Mouse (Mus musculus): ENCODE data around the gene Gm17949.

The Gm17949 gene

DNA sequence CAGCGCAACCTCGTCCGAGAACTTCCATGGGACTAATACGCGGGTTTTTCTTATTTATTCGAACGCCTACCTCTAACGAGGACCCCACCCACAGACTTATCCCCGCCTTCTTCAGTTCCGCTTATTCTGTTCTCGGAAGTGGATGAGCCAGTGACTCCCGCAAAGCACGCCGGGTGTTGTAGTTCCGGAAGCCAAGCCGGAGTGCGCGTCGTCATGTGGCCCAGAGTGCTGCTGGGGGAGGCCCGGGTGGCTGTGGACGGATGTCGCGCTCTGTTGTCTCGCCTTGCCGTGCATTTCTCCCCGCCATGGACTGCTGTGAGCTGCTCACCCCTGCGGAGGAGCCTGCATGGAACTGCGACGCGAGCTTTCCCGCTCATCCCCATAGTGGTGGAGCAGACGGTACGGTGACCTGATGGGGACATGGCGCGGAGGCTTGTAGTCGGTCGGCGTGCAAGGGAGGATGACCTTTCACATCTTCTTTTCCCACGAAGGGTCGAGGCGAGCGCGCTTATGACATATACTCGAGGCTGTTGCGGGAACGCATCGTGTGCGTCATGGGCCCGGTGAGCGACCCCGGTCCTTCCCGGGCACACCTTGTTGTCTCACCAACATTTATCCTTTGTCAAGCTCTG is 21.0 kb upstream of the Gm17949 start, which contains the start of gene Clpp:
TSS of gene Clpp (plus strand) at position 191 of the 632 bp plus-strand sequence.
- peak; percentile 97 for DNase-seq (ENCODE audit: low spot score)

GRCm38 (mm10) chr17:56990966-56991365 is 20.3 kb upstream of the Gm17949 start:
- DNase-seq (ENCODE audit: low spot score), result no peak

DNA sequence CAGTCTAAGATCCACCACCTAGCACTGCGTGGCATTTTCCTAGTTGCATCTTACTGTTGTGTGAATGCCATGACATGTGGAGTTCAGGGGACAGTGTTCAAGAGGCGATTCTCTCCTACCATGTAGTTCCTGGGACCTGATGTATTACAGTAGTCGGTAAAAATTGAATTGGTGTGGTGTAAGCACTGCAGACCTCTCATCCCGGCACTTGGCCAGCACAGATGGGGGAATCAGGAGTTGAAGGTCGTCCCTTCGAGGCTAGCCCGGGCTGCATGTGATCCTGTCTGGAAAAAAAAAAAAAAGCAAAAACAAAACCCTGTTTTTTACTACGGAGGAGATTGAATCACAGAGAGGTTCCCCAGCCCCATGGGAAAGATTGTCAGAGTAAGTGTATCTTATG is 16.2 kb upstream of the Gm17949 start:
- DNase-seq (ENCODE audit: low spot score), result no peak

- DNase-seq (ENCODE audit: low spot score), result no peak
Measured at GRCm38 (mm10) chr17:56996506-56996905, 14.8 kb upstream of the Gm17949 start.

DNA sequence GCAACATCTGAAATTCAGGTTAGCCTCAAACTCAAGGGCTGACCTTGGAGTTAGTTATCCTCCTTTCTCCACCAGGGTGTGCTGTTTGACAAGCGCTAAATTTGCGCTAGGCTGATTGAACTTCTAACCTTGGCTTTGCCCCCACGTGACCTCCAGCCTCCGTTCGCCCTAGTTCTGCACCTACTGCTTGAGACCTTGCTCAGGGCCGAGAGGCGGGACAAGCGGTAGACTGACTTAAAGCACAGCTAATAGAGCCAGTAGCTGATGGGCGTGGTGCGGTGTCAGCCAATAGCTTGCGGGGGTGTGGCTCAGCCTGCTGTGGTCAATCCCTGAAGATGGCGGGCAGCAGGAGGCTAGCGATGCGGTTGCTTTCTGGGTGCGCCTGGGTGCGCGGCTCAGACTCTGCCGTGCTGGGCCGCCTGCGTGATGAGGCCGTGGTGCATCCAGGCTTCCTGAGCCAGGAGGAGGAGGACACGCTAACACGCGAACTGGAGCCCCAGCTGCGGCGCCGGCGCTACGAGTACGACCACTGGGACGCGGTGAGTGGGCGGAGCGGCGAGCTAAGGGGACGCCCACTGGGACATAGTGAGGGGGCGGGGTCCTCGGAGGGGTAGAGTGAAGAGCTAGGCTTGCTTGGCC is 14.1 kb upstream of the Gm17949 start, which contains the start of gene Alkbh7:
TSS of gene Alkbh7 (plus strand) at position 311 of the 639 bp plus-strand sequence.
- peak; percentile 99 for DNase-seq (ENCODE audit: low spot score)

GRCm38 (mm10) chr17:56999414-56999813 is 11.9 kb upstream of the Gm17949 start:
- DNase-seq (ENCODE audit: low spot score), result no peak

DNA sequence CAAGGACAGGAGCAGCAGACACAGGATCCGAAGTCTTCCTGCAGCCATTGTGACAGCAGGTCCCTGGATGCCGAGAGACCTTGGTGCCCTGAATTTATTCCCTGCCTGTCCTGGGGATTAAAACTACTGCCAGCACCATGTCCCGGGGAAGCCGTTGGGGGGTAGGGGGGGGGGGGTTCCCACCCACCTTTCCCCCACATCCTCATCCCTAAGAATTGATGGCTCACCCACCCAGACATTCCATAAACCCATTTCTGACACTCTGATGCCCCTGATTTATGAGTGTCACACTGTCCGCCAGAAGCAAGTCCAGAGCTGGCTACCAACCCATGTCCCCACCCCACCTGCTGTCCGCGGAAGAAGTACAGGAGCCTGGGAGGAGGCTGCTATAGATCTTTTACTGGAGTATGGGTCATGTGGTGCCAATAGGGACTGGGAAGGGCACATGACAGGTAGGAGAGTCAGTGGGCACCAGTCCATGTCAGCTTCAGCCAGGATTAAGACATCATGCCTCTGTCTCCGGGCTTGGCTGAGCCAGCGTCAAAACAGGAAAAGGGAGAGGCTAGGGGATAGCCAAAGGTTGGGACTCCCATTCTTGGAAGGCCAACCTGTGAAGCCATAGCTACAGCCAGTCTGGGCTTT is 11.2 kb upstream of the Gm17949 start, which contains the start of gene Pspn:
TSS of gene Pspn (minus strand) at position 51 of the 642 bp plus-strand sequence.
- DNase-seq (ENCODE audit: low spot score), result no peak

DNA sequence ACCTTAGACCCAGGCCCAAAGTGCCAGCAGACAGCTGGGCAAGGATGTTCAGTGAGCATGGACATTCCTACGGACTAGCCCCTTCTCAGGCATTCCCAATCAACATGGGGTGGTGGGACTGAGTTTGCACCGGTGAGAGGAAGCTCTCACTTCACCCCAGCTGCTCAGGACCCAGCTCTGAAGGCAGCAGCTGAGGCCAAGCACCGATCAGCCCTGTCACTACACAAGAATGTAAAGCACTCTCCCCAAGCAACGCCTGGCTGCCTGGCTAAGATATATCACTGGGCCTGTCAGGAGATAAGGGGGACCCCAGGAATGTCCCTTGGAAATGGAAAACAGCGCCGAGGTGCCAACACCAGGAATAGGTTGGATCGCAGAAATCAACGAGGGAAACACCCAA is 10.0 kb upstream of the Gm17949 start:
- DNase-seq (ENCODE audit: low spot score), result no peak

- no peak for DNase-seq (ENCODE audit: low spot score)
Measured at GRCm38 (mm10) chr17:57003994-57004393, 7.3 kb upstream of the Gm17949 start.

DNA sequence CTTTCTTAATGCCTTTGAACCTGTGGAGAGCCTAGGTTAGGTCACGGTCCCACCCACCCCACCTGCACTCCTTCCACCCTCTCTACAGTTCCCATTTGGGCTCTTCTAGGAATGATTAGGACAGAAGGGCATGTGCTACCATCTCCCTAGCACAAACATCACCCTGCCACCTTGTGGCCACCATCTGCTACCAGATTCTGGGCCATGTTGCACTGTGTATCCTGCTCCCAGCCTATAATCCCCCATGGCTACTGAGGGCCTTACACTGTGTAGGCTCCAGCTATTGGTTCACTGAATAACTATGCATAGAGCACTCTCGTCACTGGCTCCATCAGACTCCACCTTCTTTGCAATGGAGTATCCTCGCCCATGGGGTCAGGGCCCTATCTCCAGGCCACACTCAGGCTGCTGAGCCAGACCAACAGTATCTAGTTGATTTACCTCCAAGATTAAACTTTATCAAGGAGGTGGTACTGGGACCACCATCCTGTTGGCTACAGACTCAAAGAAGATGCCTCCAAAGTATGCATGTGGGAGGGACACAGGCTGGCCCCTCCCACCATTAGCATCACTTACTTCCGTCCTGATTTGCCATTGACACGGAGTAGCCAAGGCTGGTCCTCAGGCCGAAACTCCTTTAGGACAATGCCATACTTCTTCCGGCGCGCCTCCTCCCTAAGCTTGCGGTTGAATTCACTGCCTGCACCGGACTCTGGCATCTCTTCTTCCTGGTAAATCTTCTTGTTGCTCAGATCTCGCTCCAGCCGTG is 3.9 kb upstream of the Gm17949 start:
- DNase-seq (ENCODE audit: low spot score), result no peak

DNA sequence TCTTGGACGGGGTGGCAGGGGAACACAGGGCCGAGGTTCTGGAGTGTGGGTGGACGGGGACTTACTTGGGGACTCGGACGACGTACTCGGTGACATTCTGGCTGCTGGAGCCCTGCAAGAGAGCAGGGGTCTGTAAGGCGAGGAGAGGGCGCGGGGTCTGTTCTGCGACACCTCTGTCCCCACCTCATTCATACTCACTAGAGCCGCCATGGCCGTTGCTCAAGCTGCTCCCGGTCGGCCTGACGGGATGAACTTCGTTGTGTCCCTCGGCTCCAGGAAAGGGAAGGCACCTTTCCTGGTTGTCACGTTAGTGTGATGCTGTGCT is 396 bp upstream of the Gm17949 start:
- DNase-seq (ENCODE audit: low spot score), result no peak

GRCm38 (mm10) chr17:57012245-57012795 is 1.1 kb downstream of the Gm17949 start:
- no peak for DNase-seq (ENCODE audit: low spot score)

- no peak for DNase-seq (ENCODE audit: low spot score)
Measured at GRCm38 (mm10) chr17:57019693-57020092, 8.4 kb downstream of the Gm17949 start.

- DNase-seq (ENCODE audit: low spot score), result no peak
Measured at GRCm38 (mm10) chr17:57020960-57021359, 9.7 kb downstream of the Gm17949 start.

GRCm38 (mm10) chr17:57027471-57027870 is 16.2 kb downstream of the Gm17949 start:
- no peak for DNase-seq (ENCODE audit: low spot score)

- DNase-seq (ENCODE audit: low spot score), result no peak
Measured at GRCm38 (mm10) chr17:57029691-57030090, 18.4 kb downstream of the Gm17949 start.

DNA sequence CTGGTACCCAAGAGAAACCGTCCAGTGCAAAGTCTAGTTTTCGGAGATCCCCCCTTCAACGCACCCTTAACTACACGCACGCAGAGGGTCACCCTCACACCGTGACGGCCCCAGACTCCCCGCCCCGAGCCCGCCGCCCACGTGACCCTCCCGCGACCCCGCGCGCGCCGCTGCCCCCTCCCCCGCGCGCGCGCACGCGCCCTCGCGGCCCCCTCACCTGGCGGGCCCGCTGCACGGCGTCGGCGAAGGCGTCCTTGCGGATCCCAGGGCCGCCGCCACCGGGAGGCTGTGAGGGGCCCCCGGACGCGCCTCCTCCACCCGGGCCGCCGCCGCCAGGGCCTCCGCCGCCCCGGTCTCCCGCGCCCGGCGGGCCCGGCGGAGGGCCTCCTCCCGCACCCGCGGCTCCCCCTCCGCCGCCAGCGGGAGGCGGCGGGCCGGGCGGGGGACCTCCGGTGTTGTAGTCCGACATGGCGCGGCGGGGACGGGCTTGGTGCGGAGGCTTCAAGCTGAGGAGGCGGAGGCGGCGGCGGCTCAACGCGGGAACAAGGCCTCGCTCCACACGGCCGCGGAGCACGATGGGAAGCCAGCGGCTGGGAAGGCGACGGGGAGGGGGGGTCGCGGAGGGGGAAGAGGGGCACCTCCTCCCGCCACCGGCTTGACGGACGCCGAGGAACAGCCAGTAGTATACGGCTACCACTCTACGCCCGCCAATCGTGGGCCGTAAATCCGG is 19.8 kb downstream of the Gm17949 start, which contains the start of gene Khsrp:
TSS of gene Khsrp (minus strand) at position 592 of the 730 bp plus-strand sequence.
- peak; percentile 66 for DNase-seq (ENCODE audit: low spot score)

GRCm38 (mm10) chr17:57031661-57032420 is 20.6 kb downstream of the Gm17949 start:
- DNase-seq (ENCODE audit: low spot score), result peak; percentile 100

DNA sequence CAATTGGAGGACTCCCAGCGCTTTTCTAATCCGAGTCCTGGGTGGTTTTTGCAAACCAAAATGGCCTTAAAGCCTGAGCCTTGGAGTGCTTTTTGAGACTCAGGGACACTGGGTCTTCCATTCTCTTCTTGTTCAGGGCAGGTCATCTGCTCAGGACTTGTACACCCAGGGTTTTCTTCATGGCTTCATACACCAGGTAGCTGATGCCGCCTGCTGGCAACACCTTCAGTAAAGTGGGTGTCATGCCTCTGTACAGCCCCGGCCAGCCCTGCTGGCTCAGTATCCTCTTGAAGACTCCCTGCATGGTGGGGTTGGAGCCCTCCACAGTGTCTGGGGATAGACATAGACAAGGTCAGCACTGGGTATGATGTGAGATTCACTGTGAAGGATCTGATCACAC is 21.6 kb downstream of the Gm17949 start:
- peak; percentile 3 for DNase-seq (ENCODE audit: low spot score)

- no peak for DNase-seq (ENCODE audit: low spot score)
Measured at GRCm38 (mm10) chr17:57038978-57039377, 27.7 kb downstream of the Gm17949 start.

DNA sequence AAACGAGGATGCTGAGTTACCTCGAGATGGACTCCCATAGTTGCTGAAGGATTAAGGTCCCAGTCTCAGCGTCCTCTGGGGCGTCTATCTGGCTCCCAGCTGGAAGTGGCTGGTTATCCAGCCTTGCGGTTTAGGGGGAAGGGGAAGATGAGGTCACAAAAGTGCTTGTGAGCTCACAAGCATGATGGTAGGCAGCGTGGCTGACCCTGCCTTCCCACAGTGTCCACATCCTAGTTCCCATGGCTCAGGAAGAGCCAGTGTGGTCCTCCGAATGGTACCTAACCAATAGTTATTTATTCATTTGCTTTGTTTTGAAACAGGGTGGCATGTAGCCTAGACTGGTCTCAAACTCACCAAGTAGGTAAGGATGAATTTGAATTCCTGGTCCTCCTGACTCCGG is 30.3 kb downstream of the Gm17949 start, which contains the start of gene Slc25a41:
TSS of gene Slc25a41 (minus strand) at position 101 of the 400 bp plus-strand sequence.
- DNase-seq (ENCODE audit: low spot score), result no peak

All from embryo, embryonic 10.5 days (tissue).